ENCODE assay signal across 9 mouse cellular contexts in the genomic region with DNA sequence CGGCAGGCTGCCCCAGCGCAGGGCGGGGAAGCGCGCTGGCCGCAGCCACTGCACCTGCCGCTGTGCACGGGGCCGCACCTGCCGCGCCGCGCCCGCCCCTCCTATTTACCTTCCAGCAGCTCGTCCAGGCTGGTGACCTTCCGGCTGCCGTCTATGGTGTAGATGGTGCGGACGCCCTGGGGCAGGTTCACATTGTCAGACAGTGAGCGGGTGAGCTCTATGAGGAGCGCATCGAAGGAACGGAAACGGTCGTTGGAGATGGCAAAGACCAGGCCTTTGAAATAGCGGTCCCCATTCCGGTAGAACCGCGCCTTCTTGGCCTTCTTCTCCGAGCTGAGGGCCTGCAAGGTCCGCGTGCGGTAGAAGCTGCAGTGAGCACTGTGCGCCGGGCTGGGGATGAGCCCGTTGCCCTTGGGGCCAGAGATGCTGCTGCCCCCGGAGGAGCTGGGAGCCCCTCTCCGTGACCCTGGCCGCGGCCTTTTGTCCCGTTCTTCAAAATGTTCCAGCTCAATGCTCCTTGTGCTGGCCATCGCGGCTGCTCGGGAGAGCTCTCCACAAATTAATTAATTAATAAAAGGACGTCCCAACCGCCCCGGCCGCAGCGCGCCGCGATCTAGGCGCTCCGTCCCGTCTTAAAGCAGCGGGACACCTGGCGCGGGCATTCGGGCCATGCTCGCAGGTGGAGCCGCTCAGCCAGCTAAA. TPM values are rescaled to one million over a fixed set of nuclear protein-coding genes. Genes with fewer than 3 reads are reported as not detected.
DNase-seq lines count a peak whose midpoint lies in the region; ATAC-seq and TF ChIP-seq lines count a peak whose summit lies in the region.
"Had no signal": no experiment of that assay in that cellular context is flagged by ENCODE, and none has a peak within 500 bp of the region (broad histone marks: within the 10 kb centered on the region; RNA-seq: fewer than 3 reads in every experiment).

No protein-coding gene starts in this region.

- no peak for TF ChIP-seq CTCF in Patski (IDR thresholded peaks at IDR 0.05)
- TF ChIP-seq CTCF in thymus, adult 2 months (IDR thresholded peaks at IDR 0.05; ENCODE audit: borderline replicate concordance, control insufficient read depth, extremely low read depth, insufficient read depth, low read length, poor library complexity): no peak

- CTCF ChIA-PET in Patski (lab: Charles Lee): interaction anchor here (0.8 to 1.2 kb wide), 2 partner anchors 12 to 111 kb away, joined by 3 read pairs; no protein-coding TSS in a partner anchor

- no peaks in the 10 kb centered on the region for H3K4me1 ChIP-seq in heart, embryonic 11.5 days (ENCODE audit: control insufficient read depth, insufficient read depth, low read length)
- H3K4me1 ChIP-seq in hindbrain, embryonic 11.5 days (replicated peaks; ENCODE audit: control insufficient read depth, insufficient read depth, low read length): peaks cover 4% of the 10 kb centered on the region; the same call in 1 of the 2 replicates
- H3K4me1 ChIP-seq in limb, embryonic 12.5 days (replicated peaks): peaks cover 10% of the 10 kb centered on the region
- H3K4me1 ChIP-seq in neural tube, embryonic 11.5 days (ENCODE audit: control insufficient read depth, insufficient read depth, low read length): peaks cover 3% of the 10 kb centered on the region; the same call in 1 of the 2 replicates
- peaks cover 13% of the 10 kb centered on the region for H3K4me1 ChIP-seq in thymus, adult 2 months (replicated peaks; ENCODE audit: control insufficient read depth, insufficient read depth, low read length)

- no peak overlapping the region for H3K27ac ChIP-seq in heart, embryonic 11.5 days (ENCODE audit: low read depth, low read length)
- peak overlapping the region; percentile 91 for H3K27ac ChIP-seq in hindbrain, embryonic 11.5 days (ENCODE audit: low read depth, low read length)
- no peak overlapping the region for H3K27ac ChIP-seq in limb, embryonic 12.5 days
- peak overlapping the region; percentile 39 for H3K27ac ChIP-seq in neural tube, embryonic 11.5 days (ENCODE audit: low read depth, low read length)
- H3K27ac ChIP-seq in thymus, adult 2 months (ENCODE audit: control insufficient read depth, insufficient read depth, low read length): no peak overlapping the region
- H3K27ac ChIP-seq: macrophage had no signal

- DNase-seq in heart, postnatal 14 days: no peak
- peak; percentile 7 for DNase-seq in Patski (ENCODE audit: low read depth, low spot score)
- DNase-seq in embryo, embryonic 11.5 days (ENCODE audit: low read depth, low spot score): peak; percentile 19
- DNase-seq in hindbrain, embryonic 11.5 days (ENCODE audit: low spot score): peak; percentile 81
- no peak for DNase-seq in neural tube, embryonic 11.5 days (ENCODE audit: low spot score)
- peak; percentile 50 for DNase-seq in thymus, adult 2 months

- peak overlapping the region; percentile 53 for H3K4me3 ChIP-seq in heart, embryonic 11.5 days (ENCODE audit: low read depth, low read length)
- H3K4me3 ChIP-seq in hindbrain, embryonic 11.5 days (ENCODE audit: low read depth, low read length): peak overlapping the region; percentile 89
- peak overlapping the region; percentile 85 for H3K4me3 ChIP-seq in limb, embryonic 12.5 days (replicated peaks)
- peak overlapping the region; percentile 74 for H3K4me3 ChIP-seq in neural tube, embryonic 11.5 days (ENCODE audit: low read depth, low read length)
- H3K4me3 ChIP-seq in thymus, adult 2 months (ENCODE audit: control insufficient read depth, insufficient read depth, low read length): peak overlapping the region; percentile 82

- H3K9me3 ChIP-seq in heart, embryonic 11.5 days (replicated peaks; ENCODE audit: control insufficient read depth, low read length): no peaks in the 10 kb centered on the region
- H3K9me3 ChIP-seq in hindbrain, embryonic 11.5 days (ENCODE audit: control insufficient read depth, low read length): no peaks in the 10 kb centered on the region
- H3K9me3 ChIP-seq in limb, embryonic 12.5 days: no peaks in the 10 kb centered on the region
- H3K9me3 ChIP-seq in neural tube, embryonic 11.5 days (ENCODE audit: control insufficient read depth, low read length): no peaks in the 10 kb centered on the region

- TF ChIP-seq POLR2A in thymus, adult 2 months (IDR thresholded peaks at IDR 0.05; ENCODE audit: control insufficient read depth, extremely low read depth, insufficient read depth, low read length, poor library complexity): no peak

- POLR2A ChIA-PET in Patski (lab: Charles Lee): interaction anchor here (0.6 to 1.4 kb wide), 4 partner anchors 17 to 125 kb away, joined by 3 to 5 read pairs (median 3); no protein-coding TSS in a partner anchor

- H3K36me3 ChIP-seq in heart, embryonic 11.5 days (ENCODE audit: control insufficient read depth, insufficient read depth, low read length): no peaks in the 10 kb centered on the region
- no peaks in the 10 kb centered on the region for H3K36me3 ChIP-seq in hindbrain, embryonic 11.5 days (ENCODE audit: control insufficient read depth, insufficient read depth, low read length)
- H3K36me3 ChIP-seq in limb, embryonic 12.5 days: no peaks in the 10 kb centered on the region
- peaks cover 2% of the 10 kb centered on the region; the same call in 1 of the 2 replicates for H3K36me3 ChIP-seq in neural tube, embryonic 11.5 days (ENCODE audit: control insufficient read depth, insufficient read depth, low read length)
- no peaks in the 10 kb centered on the region for H3K36me3 ChIP-seq in thymus, adult 2 months (ENCODE audit: control insufficient read depth, insufficient read depth, low read length)

- H3K27me3 ChIP-seq in heart, embryonic 11.5 days (ENCODE audit: control insufficient read depth, insufficient read depth, low read length): peaks cover 14% of the 10 kb centered on the region
- no peaks in the 10 kb centered on the region for H3K27me3 ChIP-seq in Patski
- no peaks in the 10 kb centered on the region for H3K27me3 ChIP-seq in hindbrain, embryonic 11.5 days (ENCODE audit: control insufficient read depth, insufficient read depth, low read length)
- peaks cover 39% of the 10 kb centered on the region for H3K27me3 ChIP-seq in limb, embryonic 12.5 days
- H3K27me3 ChIP-seq in neural tube, embryonic 11.5 days (ENCODE audit: control insufficient read depth, insufficient read depth, low read length): no peaks in the 10 kb centered on the region
- H3K27me3 ChIP-seq in thymus, adult 2 months (ENCODE audit: control insufficient read depth, insufficient read depth, low read length): no peaks in the 10 kb centered on the region

- in situ Hi-C loops in Patski (cut with MboI; ENCODE audit: low pct_unique_long_range_greater_than_20kb): no loop called here

- H3K4me2 ChIP-seq in heart, embryonic 11.5 days: peak overlapping the region; percentile 93
- H3K4me2 ChIP-seq in hindbrain, embryonic 11.5 days (replicated peaks; ENCODE audit: low read depth, low read length): peak overlapping the region; percentile 71
- H3K4me2 ChIP-seq in limb, embryonic 12.5 days: peak overlapping the region; percentile 90
- H3K4me2 ChIP-seq in neural tube, embryonic 11.5 days (ENCODE audit: low read depth): peak overlapping the region; percentile 80

- intact Hi-C loops in heart, postnatal 14 days (cut with DNase I): loop anchor here (5.0 to 10.0 kb wide), 2 partner anchors 55 to 82 kb away; no protein-coding TSS in a partner anchor

- 1% methylated on average over 61 of the region's 61 CpGs for WGBS in heart, embryonic 11.5 days (ENCODE audit: insufficient replicate concordance)
- 0% methylated on average over 61 of the region's 61 CpGs for WGBS in hindbrain, embryonic 11.5 days
- under 1% methylated on average over 61 of the region's 61 CpGs for WGBS in limb, embryonic 12.5 days
- WGBS in neural tube, embryonic 11.5 days: under 1% methylated on average over 61 of the region's 61 CpGs
- under 1% methylated on average over 61 of the region's 61 CpGs for WGBS in thymus, adult 2 months

- no peak for ATAC-seq in heart, embryonic 11.5 days (replicated peaks; ENCODE audit: insufficient number of reproducible peaks, low FRiP score, low TSS enrichment)
- ATAC-seq in Patski: peak; percentile 26
- ATAC-seq in hindbrain, embryonic 11.5 days (ENCODE audit: low FRiP score): peak; percentile 72
- ATAC-seq in limb, embryonic 12.5 days (ENCODE audit: insufficient number of reproducible peaks, insufficient read depth, low FRiP score, low TSS enrichment, low read depth): 0 out of 2 replicates have a peak, but pooled peaks have one; percentile 8
- peak; percentile 48 for ATAC-seq in neural tube, embryonic 11.5 days (ENCODE audit: insufficient read depth, low FRiP score, low TSS enrichment)

- peak overlapping the region; percentile 67 for H3K9ac ChIP-seq in heart, embryonic 11.5 days (ENCODE audit: low read depth, low read length)
- H3K9ac ChIP-seq in hindbrain, embryonic 11.5 days (ENCODE audit: low read depth, low read length): peak overlapping the region; percentile 90
- H3K9ac ChIP-seq in limb, embryonic 12.5 days (replicated peaks): peak overlapping the region; percentile 76
- peak overlapping the region; percentile 76 for H3K9ac ChIP-seq in neural tube, embryonic 11.5 days (ENCODE audit: low read length)

RNA-seq across cellular contexts. Expression of a gene that starts 0.9 kb away (rescaled TPM):
- polyA plus RNA-seq in heart, embryonic 11.5 days (2014; fragmentation: Nextera tagmentation; extraction: Ambion mirVana): 3.1 and 4.3 TPM in 2 replicates
- total RNA-seq in heart, postnatal 14 days (2021): 1 to 10 TPM; 2.6 to 4.2 TPM
- 21.2 TPM for polyA plus RNA-seq in Patski (2021)
- polyA plus RNA-seq in hindbrain, embryonic 11.5 days (2014; fragmentation: Nextera tagmentation; extraction: Ambion mirVana): 25.9 and 32.5 TPM in 2 replicates
- polyA plus RNA-seq in limb, embryonic 12.5 days (2016; fragmentation: Nextera tagmentation; extraction: Ambion mirVana): 5.7 and 5.9 TPM in 2 replicates
- polyA plus RNA-seq in neural tube, embryonic 11.5 days (2014; fragmentation: Nextera tagmentation; extraction: Ambion mirVana): 27.5 and 28.9 TPM in 2 replicates
- 55.5 and 65.8 TPM in 2 replicates for polyA plus RNA-seq in thymus, adult 2 months (2012; rRNA removed)

Comparison
In these comparisons a context has a peak if more than half of its experiments do, and no peak if none do; other contexts are left out.
1. H3K27ac ChIP-seq: peak in hindbrain, embryonic 11.5 days (single experiment) and neural tube, embryonic 11.5 days (single experiment); none in heart, embryonic 11.5 days (single experiment), limb, embryonic 12.5 days (single experiment) and thymus, adult 2 months (single experiment).
2. DNase-seq: peak in Patski (single experiment), embryo, embryonic 11.5 days (single experiment), hindbrain, embryonic 11.5 days (single experiment) and thymus, adult 2 months (single experiment); none in heart, postnatal 14 days (0 of 2) and neural tube, embryonic 11.5 days (single experiment).
3. Peak in every context shown above with its lines, with median percentiles within 50 percentile points of each other: H3K4me2 ChIP-seq, H3K4me3 ChIP-seq and H3K9ac ChIP-seq.